Mouse (Mus musculus) intestine, embryonic 15.5 days (tissue): ENCODE results near the gene Slc3a2. TPM values are rescaled to one million over a fixed set of nuclear protein-coding genes. Genes with fewer than 3 reads are reported as not detected.

Experiments
- ATAC-seq: fragments of 200-750 bp; cut with Nextera tagmentation; 2 replicates; pipeline ENCODE4 v1.8.0; 2017; ENCODE audit warnings: moderate TSS enrichment, moderate library complexity
- H3K27ac ChIP-seq: fragments of 300-500 bp; sonication (generic); 2 replicates; pipeline ENCODE4 v1.5.1; 2015; ENCODE audit warnings: mild to moderate bottlenecking, inconsistent platforms
- H3K27me3 ChIP-seq: fragments of 300-500 bp; sonication (generic); replicated peaks from 2 replicates; pipeline ENCODE4 v1.6.1; 2015; ENCODE audit warnings: inconsistent platforms
- H3K36me3 ChIP-seq: fragments of 300-500 bp; sonication (generic); 2 replicates; pipeline ENCODE4 v1.6.1; 2015; ENCODE audit warnings: inconsistent platforms
- H3K4me1 ChIP-seq: fragments of 300-500 bp; sonication (generic); replicated peaks from 2 replicates; pipeline ENCODE4 v1.6.1; 2015; ENCODE audit warnings: inconsistent platforms
- H3K4me2 ChIP-seq: fragments of 300-500 bp; sonication (generic); replicated peaks from 2 replicates; pipeline ENCODE4 v1.6.1; 2015; ENCODE audit warnings: mild to moderate bottlenecking, inconsistent platforms
- H3K4me3 ChIP-seq: fragments of 300-500 bp; sonication (generic); replicated peaks from 2 replicates; pipeline ENCODE4 v1.5.1; 2015; ENCODE audit warnings: inconsistent platforms
- H3K9ac ChIP-seq: fragments of 300-500 bp; sonication (generic); 2 replicates; pipeline ENCODE4 v1.6.1; 2015; ENCODE audit warnings: inconsistent platforms
- H3K9me3 ChIP-seq: fragments of 300-500 bp; sonication (generic); 2 replicates; pipeline ENCODE4 v1.6.1; 2016; ENCODE audit warnings: inconsistent platforms
- WGBS: fragments of 180-500 bp; shearing (Covaris S2); methylation state at CpG from one replicate; pipeline ENCODE4 v1.1.7; 2015; 5-methylcytosine and 5-hydroxymethylcytosine counted together
- polyA plus RNA-seq: library from polyadenylated mRNA; unstranded; fragments of >200 nt; fragmentation: Nextera tagmentation; extraction: Ambion mirVana; gene quantifications from 2 replicates; pipeline ENCODE4 v1.2.1, GENCODE M21; 2015

Slc3a2 gene
- polyA plus RNA-seq: 161 and 163 TPM in 2 replicates

DNA sequence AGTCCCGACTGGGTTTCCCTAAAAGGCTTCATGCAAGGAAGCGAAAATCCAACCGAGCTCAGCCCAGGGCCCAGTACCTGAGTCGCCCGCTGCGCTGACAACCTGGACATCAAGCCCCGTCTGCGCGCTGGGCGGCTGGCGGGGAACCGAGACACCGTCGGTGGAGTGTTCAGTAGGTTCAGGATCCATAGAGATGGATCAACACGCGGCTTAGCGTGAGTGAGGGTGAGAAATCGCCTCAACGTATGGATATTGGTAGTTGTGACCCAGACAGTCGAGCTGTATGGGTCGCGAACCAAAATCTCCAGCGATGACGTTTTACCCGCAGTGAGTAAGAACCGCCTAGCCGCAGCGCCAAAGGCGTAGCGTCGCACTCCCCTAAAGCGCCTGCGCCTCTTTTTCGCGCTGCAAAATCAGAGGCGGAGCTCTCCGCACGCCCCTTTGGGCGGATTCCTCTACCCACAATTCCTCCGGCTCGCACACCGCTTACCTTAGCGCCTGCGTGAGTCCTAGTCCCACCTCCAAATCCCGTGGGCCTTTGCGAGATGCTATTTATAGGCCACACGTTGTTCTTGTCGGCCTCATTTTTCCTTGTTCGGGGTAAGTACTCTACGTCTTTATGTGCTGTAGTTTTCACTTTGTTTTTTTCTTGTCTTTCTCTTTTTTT, at the start of gene Slc3a2:
TSS of gene Slc3a2 (minus strand) at position 463 of the 667 bp plus-strand sequence.
- Histone ChIP-seq H3K4me1 (peaks cover 17% of the 10 kb centered on the region), H3K36me3 (peaks cover 16% of the 10 kb centered on the region), H3K4me3 (peak within 1 kb of the TSS; percentile 66), H3K9me3 (no peaks in the 10 kb centered on the region), H3K27ac (peak within 1 kb of the TSS; percentile 99), H3K9ac (peak within 1 kb of the TSS; percentile 91), H3K4me2 (peak within 1 kb of the TSS; percentile 64), H3K27me3 (no peaks in the 10 kb centered on the region)
- ATAC-seq: peak; percentile 95
- WGBS: under 1% methylated on average over 50 of the region's 50 CpGs

DNA sequence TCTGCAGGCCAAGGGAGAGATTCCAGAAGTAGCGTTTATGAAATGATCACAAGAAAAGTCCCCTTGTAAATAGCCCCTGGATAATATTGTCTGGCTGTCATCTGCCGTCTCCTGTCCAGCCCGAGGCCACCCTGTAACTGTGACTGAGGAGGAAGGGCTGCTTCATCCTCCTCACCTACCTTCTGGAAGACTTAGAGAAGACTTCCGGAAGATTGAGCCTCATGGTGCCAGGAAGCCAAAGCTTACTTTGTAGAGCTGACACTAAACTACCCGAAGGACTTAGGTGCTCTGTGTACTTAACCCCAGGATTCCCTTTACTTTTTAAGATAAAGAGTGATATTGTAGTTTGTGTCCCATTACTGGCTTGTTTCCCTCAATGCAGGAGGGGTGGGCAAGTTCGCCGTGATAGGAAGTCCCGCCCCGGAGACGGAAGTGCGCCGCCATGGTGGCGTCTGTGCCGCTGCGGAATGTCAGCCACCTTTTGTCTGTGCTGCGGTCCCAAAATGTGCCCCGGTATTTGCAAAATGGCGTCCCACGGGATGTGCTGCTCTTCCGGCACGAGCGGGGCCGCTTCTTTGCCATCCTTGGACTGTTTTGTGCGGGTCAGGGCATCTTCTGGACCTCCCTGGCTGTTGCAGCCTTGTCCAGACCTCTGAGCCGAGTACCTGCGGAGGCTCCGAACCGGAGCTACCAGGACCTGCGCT, 47.5 kb upstream of the Slc3a2 start, which contains the start of gene Tmem223:
TSS of gene Tmem223 (plus strand) at position 430 of the 704 bp plus-strand sequence.
- peaks cover 22% of the 10 kb centered on the region for H3K4me1 ChIP-seq
- H3K4me2 ChIP-seq: peak within 1 kb of the TSS; percentile 67
- ATAC-seq: peak; percentile 63
- 21% methylated on average over 29 of the region's 29 CpGs for WGBS
- no peaks in the 10 kb centered on the region for H3K27me3 ChIP-seq
- peak within 1 kb of the TSS; percentile 86 for H3K27ac ChIP-seq
- peak within 1 kb of the TSS; percentile 73 for H3K4me3 ChIP-seq
- peak within 1 kb of the TSS; percentile 91 for H3K9ac ChIP-seq
- H3K9me3 ChIP-seq: no peaks in the 10 kb centered on the region
- peaks cover 27% of the 10 kb centered on the region for H3K36me3 ChIP-seq

DNA sequence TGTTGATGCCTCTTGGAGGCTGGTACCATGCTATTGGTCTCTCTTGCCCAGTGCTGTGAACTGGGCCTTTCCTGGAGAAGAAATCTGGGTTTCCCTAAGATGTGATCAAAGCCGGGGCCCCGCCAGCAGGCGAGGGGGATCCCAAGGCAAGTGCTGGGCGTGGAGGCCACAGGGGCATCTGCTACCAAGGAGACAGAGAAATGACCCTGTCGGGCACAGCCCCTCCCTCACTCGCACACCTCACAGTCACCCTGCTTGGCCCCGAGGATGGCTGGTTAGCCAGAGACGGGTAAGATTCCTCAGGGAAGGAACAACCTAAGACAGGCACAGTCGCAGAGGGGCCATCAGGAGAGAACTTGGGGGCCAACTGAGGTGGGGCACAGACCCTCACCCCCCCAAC, 42.4 kb upstream of the Slc3a2 start:
- Histone ChIP-seq H3K27me3 (no peaks in the 10 kb centered on the region), H3K27ac (no peak overlapping the region), H3K4me1 (0 out of 2 replicates have a peak, but pooled peaks cover 3% of the 10 kb centered on the region), H3K9ac (no peak overlapping the region), H3K9me3 (no peaks in the 10 kb centered on the region), H3K36me3 (peaks cover 55% of the 10 kb centered on the region), H3K4me2 (no peak overlapping the region), H3K4me3 (no peak overlapping the region)
- 98% methylated on average over 9 of the region's 9 CpGs for WGBS
- ATAC-seq: no peak

GRCm38 (mm10) chr19:8763276-8763675, 40.1 kb upstream of the Slc3a2 start:
- Histone ChIP-seq H3K27ac (no peak overlapping the region), H3K4me1 (peaks cover under 1% of the 10 kb centered on the region; the same call in 1 of the 2 replicates), H3K27me3 (no peaks in the 10 kb centered on the region), H3K9ac (no peak overlapping the region), H3K36me3 (peaks cover 50% of the 10 kb centered on the region), H3K4me2 (no peak overlapping the region), H3K9me3 (no peaks in the 10 kb centered on the region), H3K4me3 (no peak overlapping the region)
- no peak for ATAC-seq
- 95% methylated on average over 4 of the region's 4 CpGs for WGBS

DNA sequence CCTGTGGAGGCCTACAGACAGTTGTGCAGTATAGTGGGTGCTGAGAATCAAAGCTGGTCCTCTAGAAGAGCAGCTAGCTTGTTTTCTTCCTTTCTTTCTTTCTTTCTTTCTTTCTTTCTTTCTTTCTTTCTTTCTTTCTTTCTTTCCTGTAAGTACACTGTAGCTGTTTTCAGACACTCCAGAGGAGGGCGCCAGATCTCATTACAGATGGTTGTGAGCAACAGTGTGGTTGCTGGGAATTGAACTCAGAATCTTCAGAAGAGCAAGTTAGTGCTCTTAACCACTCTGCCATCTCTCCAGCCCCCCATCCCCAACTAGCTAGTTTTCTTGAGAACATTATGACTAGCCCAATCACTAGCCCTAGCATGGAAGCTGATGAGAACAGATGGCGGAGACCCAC, 37.6 kb upstream of the Slc3a2 start:
- peaks cover 29% of the 10 kb centered on the region for H3K36me3 ChIP-seq
- no peak overlapping the region for H3K27ac ChIP-seq
- ATAC-seq: no peak
- no peak overlapping the region for H3K4me3 ChIP-seq
- H3K4me2 ChIP-seq: no peak overlapping the region
- no peaks in the 10 kb centered on the region for H3K9me3 ChIP-seq
- peaks cover 7% of the 10 kb centered on the region; the same call in 1 of the 2 replicates for H3K4me1 ChIP-seq
- H3K27me3 ChIP-seq: no peaks in the 10 kb centered on the region
- no peak overlapping the region for H3K9ac ChIP-seq
- WGBS: 96% methylated on average over 2 of the region's 2 CpGs

DNA sequence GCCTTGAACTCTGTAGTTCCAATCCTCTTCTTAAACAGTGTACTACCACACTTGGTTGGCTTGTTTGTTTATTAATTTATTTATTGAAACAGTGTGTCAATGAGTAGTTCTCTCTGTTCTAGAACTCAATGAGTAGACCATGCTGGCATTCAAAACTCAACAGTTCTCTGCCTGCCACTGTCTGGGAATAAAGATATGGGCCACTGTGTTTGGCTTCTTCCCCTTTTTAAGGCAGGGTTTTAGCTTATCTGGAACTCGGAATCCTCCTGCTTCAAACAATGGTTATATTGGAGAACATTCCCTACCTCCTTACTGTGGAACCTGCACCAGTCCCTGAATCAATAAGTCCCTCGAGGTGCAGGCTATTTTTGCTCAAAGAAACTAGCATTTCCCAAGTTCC, 35.7 kb upstream of the Slc3a2 start:
- 80% methylated on average over 2 of the region's 2 CpGs for WGBS
- Histone ChIP-seq H3K4me1 (peaks cover 9% of the 10 kb centered on the region; the same call in 1 of the 2 replicates), H3K9ac (no peak overlapping the region), H3K9me3 (no peaks in the 10 kb centered on the region), H3K36me3 (peaks cover 19% of the 10 kb centered on the region), H3K4me2 (peak overlapping the region; percentile 70; the same call in 1 of the 2 replicates), H3K27me3 (no peaks in the 10 kb centered on the region), H3K4me3 (no peak overlapping the region), H3K27ac (no peak overlapping the region)
- ATAC-seq: no peak

GRCm38 (mm10) chr19:8757471-8757998, 34.4 kb upstream of the Slc3a2 start:
- H3K27ac ChIP-seq: peak overlapping the region; percentile 94
- no peak for ATAC-seq

DNA sequence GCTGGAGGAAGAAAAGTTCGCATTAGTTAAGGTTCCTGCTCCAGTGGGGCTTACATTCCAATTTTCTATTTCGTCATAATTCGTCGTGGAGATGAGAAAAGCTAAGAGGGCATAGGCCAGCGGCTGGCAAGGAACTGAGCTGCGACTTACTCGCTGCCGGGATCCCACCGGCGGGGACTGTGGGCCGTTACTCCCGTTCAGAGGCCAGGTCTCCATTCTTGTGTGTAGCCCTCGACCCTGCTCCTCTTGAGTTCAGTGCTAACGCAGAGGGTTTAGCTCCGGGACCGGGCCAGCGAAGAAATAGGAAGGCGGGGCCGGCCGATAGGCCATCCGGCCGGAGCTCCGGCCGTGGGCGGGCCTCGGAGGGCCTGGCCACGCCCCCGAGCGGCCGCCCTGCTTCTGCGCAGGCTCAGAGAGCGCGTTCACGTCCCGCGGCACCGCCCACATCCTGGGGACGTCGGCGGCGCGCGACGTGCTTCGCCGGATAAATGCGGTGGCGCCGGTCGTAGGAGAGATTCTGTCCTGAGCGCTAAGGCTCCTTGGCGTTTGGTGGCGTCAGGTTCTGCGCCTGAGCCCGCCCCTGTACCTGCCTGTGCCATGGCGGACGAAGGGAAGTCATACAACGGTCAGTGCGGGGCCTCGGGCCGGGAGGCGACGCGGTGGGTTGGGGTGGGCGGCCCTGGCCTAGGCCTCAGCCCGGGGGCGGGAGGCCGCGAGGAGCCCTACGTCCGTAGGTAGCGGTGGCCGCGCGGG, 33.6 kb upstream of the Slc3a2 start, which contains the start of gene Nxf1:
TSS of gene Nxf1 (plus strand) at position 439 of the 753 bp plus-strand sequence.
- H3K4me2 ChIP-seq: peak within 1 kb of the TSS; percentile 70
- peak within 1 kb of the TSS; percentile 95 for H3K4me3 ChIP-seq
- WGBS: under 1% methylated on average over 75 of the region's 75 CpGs
- H3K9ac ChIP-seq: peak within 1 kb of the TSS; percentile 96
- H3K9me3 ChIP-seq: no peaks in the 10 kb centered on the region
- ATAC-seq: peak; percentile 96
- H3K27me3 ChIP-seq: no peaks in the 10 kb centered on the region
- peaks cover 9% of the 10 kb centered on the region; the same call in 1 of the 2 replicates for H3K4me1 ChIP-seq
- 0 out of 2 replicates have a peak, but pooled peaks cover 7% of the 10 kb centered on the region for H3K36me3 ChIP-seq
- peak within 1 kb of the TSS; percentile 94 for H3K27ac ChIP-seq

More at GRCm38 (mm10) chr19:8757471-8757998, 34.4 kb upstream of the Slc3a2 start:
- 3% methylated on average over 14 of the region's 14 CpGs for WGBS
- H3K36me3 ChIP-seq: 0 out of 2 replicates have a peak, but pooled peaks cover 8% of the 10 kb centered on the region
- H3K9me3 ChIP-seq: no peaks in the 10 kb centered on the region
- peak overlapping the region; percentile 96 for H3K9ac ChIP-seq
- peaks cover 9% of the 10 kb centered on the region; the same call in 1 of the 2 replicates for H3K4me1 ChIP-seq
- H3K4me2 ChIP-seq: peak overlapping the region; percentile 70
- H3K4me3 ChIP-seq: peak overlapping the region; percentile 95
- H3K27me3 ChIP-seq: no peaks in the 10 kb centered on the region

GRCm38 (mm10) chr19:8755652-8756051, 32.5 kb upstream of the Slc3a2 start:
- Histone ChIP-seq H3K27ac (no peak overlapping the region), H3K4me3 (no peak overlapping the region), H3K9me3 (no peaks in the 10 kb centered on the region), H3K27me3 (no peaks in the 10 kb centered on the region), H3K36me3 (peaks cover 10% of the 10 kb centered on the region), H3K9ac (no peak overlapping the region), H3K4me1 (peaks cover 9% of the 10 kb centered on the region; the same call in 1 of the 2 replicates), H3K4me2 (peak overlapping the region; percentile 70; the same call in 1 of the 2 replicates)
- ATAC-seq: no peak
- 53% methylated on average over 3 of the region's 3 CpGs for WGBS

GRCm38 (mm10) chr19:8747368-8747767, 24.2 kb upstream of the Slc3a2 start:
- 83% methylated on average over 2 of the region's 2 CpGs for WGBS
- Histone ChIP-seq H3K4me2 (no peak overlapping the region), H3K9me3 (no peaks in the 10 kb centered on the region), H3K4me3 (no peak overlapping the region), H3K27ac (no peak overlapping the region), H3K27me3 (no peaks in the 10 kb centered on the region), H3K36me3 (peaks cover 42% of the 10 kb centered on the region), H3K4me1 (peaks cover 8% of the 10 kb centered on the region), H3K9ac (no peak overlapping the region)
- ATAC-seq: no peak

GRCm38 (mm10) chr19:8745382-8745781, 22.2 kb upstream of the Slc3a2 start:
- Histone ChIP-seq H3K36me3 (peaks cover 40% of the 10 kb centered on the region), H3K4me3 (no peak overlapping the region), H3K27ac (no peak overlapping the region), H3K9ac (no peak overlapping the region), H3K4me2 (no peak overlapping the region), H3K27me3 (no peaks in the 10 kb centered on the region), H3K4me1 (peaks cover 17% of the 10 kb centered on the region), H3K9me3 (no peaks in the 10 kb centered on the region)
- 98% methylated on average over 1 of the region's 1 CpGs for WGBS
- ATAC-seq: no peak
